Mouse (Mus musculus): ENCODE measurements around the gene Mindy3. TPM values are rescaled to one million over a fixed set of nuclear protein-coding genes. Genes with fewer than 3 reads are reported as not detected.

The Mindy3 gene
- polyA plus RNA-seq, 1 experiment from 2014 or later = 50.7 TPM

- Histone ChIP-seq H3K9ac (ENCODE audit: low read depth, low read length) (no peak overlapping the region), H3K4me1 (ENCODE audit: control insufficient read depth, insufficient read depth, low read length) (peaks cover 18% of the 10 kb centered on the region), H3K4me3 (ENCODE audit: low read depth, low read length) (no peak overlapping the region), H3K36me3 (ENCODE audit: control insufficient read depth, insufficient read depth, low read length) (no peaks in the 10 kb centered on the region), H3K9me3 (replicated peaks; ENCODE audit: control insufficient read depth, low read length, poor library complexity, severe bottlenecking) (no peaks in the 10 kb centered on the region), H3K4me2 (ENCODE audit: low read length) (no peak overlapping the region), H3K27ac (ENCODE audit: low read length) (no peak overlapping the region), H3K27me3 (ENCODE audit: control insufficient read depth, insufficient read depth, low read depth, low read length) (no peaks in the 10 kb centered on the region)
- no peak for ATAC-seq
- WGBS = 81% methylated on average over 2 of the region's 2 CpGs
Measured at GRCm38 (mm10) chr2:12325868-12326267, 93.4 kb downstream of the Mindy3 start.

GRCm38 (mm10) chr2:12325417-12325816, 93.9 kb downstream of the Mindy3 start:
- Histone ChIP-seq H3K27ac (ENCODE audit: low read length) (no peak overlapping the region), H3K4me3 (ENCODE audit: low read depth, low read length) (no peak overlapping the region), H3K4me2 (ENCODE audit: low read length) (no peak overlapping the region), H3K9me3 (replicated peaks; ENCODE audit: control insufficient read depth, low read length, poor library complexity, severe bottlenecking) (no peaks in the 10 kb centered on the region), H3K9ac (ENCODE audit: low read depth, low read length) (no peak overlapping the region), H3K27me3 (ENCODE audit: control insufficient read depth, insufficient read depth, low read depth, low read length) (no peaks in the 10 kb centered on the region), H3K36me3 (ENCODE audit: control insufficient read depth, insufficient read depth, low read length) (no peaks in the 10 kb centered on the region), H3K4me1 (ENCODE audit: control insufficient read depth, insufficient read depth, low read length) (peaks cover 18% of the 10 kb centered on the region)
- no peak for ATAC-seq
- WGBS = 86% methylated on average over 6 of the region's 6 CpGs

DNA sequence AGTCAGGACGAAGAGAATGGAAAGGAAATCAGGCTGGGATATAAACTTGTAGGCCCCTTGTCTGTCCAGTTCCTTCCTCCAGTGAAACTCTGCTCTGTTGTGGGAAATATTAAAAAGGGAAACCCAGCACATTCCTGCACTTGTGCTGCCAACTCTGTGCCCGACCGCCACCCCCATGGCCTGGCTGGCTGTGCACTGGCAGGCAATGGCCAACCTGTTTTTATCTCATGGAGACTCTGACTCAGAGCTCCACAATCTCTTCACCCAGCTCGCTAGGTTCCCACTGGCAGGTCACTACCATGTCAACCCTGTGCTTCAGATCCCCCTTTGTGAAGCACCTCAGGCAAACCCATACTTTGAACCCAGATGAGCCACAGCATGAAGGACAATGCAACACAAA, 98.4 kb downstream of the Mindy3 start:
- Histone ChIP-seq H3K4me1 (ENCODE audit: control insufficient read depth, insufficient read depth, low read length) (no peaks in the 10 kb centered on the region), H3K9ac (ENCODE audit: low read depth, low read length) (no peak overlapping the region), H3K4me2 (ENCODE audit: low read length) (no peak overlapping the region), H3K27ac (ENCODE audit: low read length) (no peak overlapping the region), H3K27me3 (ENCODE audit: control insufficient read depth, insufficient read depth, low read depth, low read length) (no peaks in the 10 kb centered on the region), H3K4me3 (ENCODE audit: low read depth, low read length) (no peak overlapping the region), H3K9me3 (replicated peaks; ENCODE audit: control insufficient read depth, low read length, poor library complexity, severe bottlenecking) (no peaks in the 10 kb centered on the region), H3K36me3 (ENCODE audit: control insufficient read depth, insufficient read depth, low read length) (no peaks in the 10 kb centered on the region)
- ATAC-seq = no peak
- WGBS = 95% methylated on average over 4 of the region's 4 CpGs

DNA sequence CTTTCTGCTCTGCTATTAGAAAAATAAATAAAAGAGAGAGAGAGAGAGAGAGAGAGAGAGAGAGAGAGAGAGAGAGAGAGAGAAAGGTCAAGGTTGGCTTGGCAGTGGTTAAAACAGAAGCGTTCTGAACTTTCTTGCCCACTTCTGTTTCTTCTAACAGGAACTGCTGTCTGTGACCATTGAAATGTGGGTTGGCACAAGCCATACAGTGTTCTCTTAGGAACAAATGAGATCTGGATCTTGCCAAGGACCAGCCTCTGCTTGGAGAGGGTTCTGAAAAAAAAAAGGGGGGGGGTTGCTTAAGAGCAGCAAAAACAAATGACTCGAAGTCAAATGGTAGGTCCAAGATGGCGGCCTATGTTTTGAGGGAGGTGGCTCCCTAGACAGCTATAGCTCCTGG, 100.6 kb downstream of the Mindy3 start:
- 97% methylated on average over 3 of the region's 3 CpGs for WGBS
- ATAC-seq = no peak
- H3K27ac ChIP-seq (ENCODE audit: low read length) = no peak overlapping the region

GRCm38 (mm10) chr2:12318036-12318435, 101.2 kb downstream of the Mindy3 start:
- H3K9me3 ChIP-seq (replicated peaks; ENCODE audit: control insufficient read depth, low read length, poor library complexity, severe bottlenecking) = no peaks in the 10 kb centered on the region
- H3K9ac ChIP-seq (ENCODE audit: low read depth, low read length) = no peak overlapping the region
- no peak overlapping the region for H3K27ac ChIP-seq (ENCODE audit: low read length)
- no peaks in the 10 kb centered on the region for H3K27me3 ChIP-seq (ENCODE audit: control insufficient read depth, insufficient read depth, low read depth, low read length)
- H3K36me3 ChIP-seq (ENCODE audit: control insufficient read depth, insufficient read depth, low read length) = no peaks in the 10 kb centered on the region
- no peak overlapping the region for H3K4me3 ChIP-seq (ENCODE audit: low read depth, low read length)
- no peak overlapping the region for H3K4me2 ChIP-seq (ENCODE audit: low read length)
- ATAC-seq = no peak
- no peaks in the 10 kb centered on the region for H3K4me1 ChIP-seq (ENCODE audit: control insufficient read depth, insufficient read depth, low read length)
- WGBS = 88% methylated on average over 4 of the region's 4 CpGs

More for the DNA sequence above, 100.6 kb downstream of the Mindy3 start:
- Histone ChIP-seq H3K36me3 (ENCODE audit: control insufficient read depth, insufficient read depth, low read length) (no peaks in the 10 kb centered on the region), H3K27me3 (ENCODE audit: control insufficient read depth, insufficient read depth, low read depth, low read length) (no peaks in the 10 kb centered on the region), H3K4me3 (ENCODE audit: low read depth, low read length) (no peak overlapping the region), H3K4me2 (ENCODE audit: low read length) (no peak overlapping the region), H3K4me1 (ENCODE audit: control insufficient read depth, insufficient read depth, low read length) (no peaks in the 10 kb centered on the region), H3K9ac (ENCODE audit: low read depth, low read length) (no peak overlapping the region), H3K9me3 (replicated peaks; ENCODE audit: control insufficient read depth, low read length, poor library complexity, severe bottlenecking) (no peaks in the 10 kb centered on the region)

GRCm38 (mm10) chr2:12317343-12317742, 101.9 kb downstream of the Mindy3 start:
- Histone ChIP-seq H3K27me3 (ENCODE audit: control insufficient read depth, insufficient read depth, low read depth, low read length) (no peaks in the 10 kb centered on the region), H3K9me3 (replicated peaks; ENCODE audit: control insufficient read depth, low read length, poor library complexity, severe bottlenecking) (no peaks in the 10 kb centered on the region), H3K4me3 (ENCODE audit: low read depth, low read length) (no peak overlapping the region), H3K9ac (ENCODE audit: low read depth, low read length) (no peak overlapping the region), H3K27ac (ENCODE audit: low read length) (no peak overlapping the region), H3K4me2 (ENCODE audit: low read length) (no peak overlapping the region), H3K36me3 (ENCODE audit: control insufficient read depth, insufficient read depth, low read length) (no peaks in the 10 kb centered on the region), H3K4me1 (ENCODE audit: control insufficient read depth, insufficient read depth, low read length) (no peaks in the 10 kb centered on the region)
- 85% methylated on average over 5 of the region's 5 CpGs for WGBS
- ATAC-seq = no peak

DNA sequence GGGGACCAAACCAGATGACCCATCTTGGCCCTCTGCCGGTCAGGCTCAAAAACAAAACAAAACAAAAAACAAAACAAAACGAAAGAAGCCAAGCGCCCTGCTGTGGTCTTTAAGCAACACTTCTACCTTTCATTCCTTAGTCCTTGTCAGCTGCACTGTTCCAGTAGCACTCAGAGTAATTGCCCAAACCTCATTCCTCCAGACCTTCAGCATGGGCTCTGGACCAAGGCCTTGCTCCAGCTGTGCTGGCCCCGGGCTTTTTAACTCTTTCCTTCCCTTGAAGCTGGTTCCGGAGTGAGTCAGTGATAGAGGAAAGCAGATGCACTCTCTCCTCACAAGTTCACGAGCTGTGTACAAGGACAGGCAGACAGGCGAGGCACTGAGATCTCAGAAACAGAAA, 102.9 kb downstream of the Mindy3 start:
- no peak overlapping the region for H3K27ac ChIP-seq (ENCODE audit: low read length)
- H3K4me2 ChIP-seq (ENCODE audit: low read length) = no peak overlapping the region
- no peaks in the 10 kb centered on the region for H3K36me3 ChIP-seq (ENCODE audit: control insufficient read depth, insufficient read depth, low read length)
- no peaks in the 10 kb centered on the region for H3K9me3 ChIP-seq (replicated peaks; ENCODE audit: control insufficient read depth, low read length, poor library complexity, severe bottlenecking)
- H3K4me1 ChIP-seq (ENCODE audit: control insufficient read depth, insufficient read depth, low read length) = no peaks in the 10 kb centered on the region
- ATAC-seq = no peak
- 33% methylated on average over 7 of the region's 7 CpGs for WGBS
- H3K4me3 ChIP-seq (ENCODE audit: low read depth, low read length) = no peak overlapping the region
- no peak overlapping the region for H3K9ac ChIP-seq (ENCODE audit: low read depth, low read length)
- H3K27me3 ChIP-seq (ENCODE audit: control insufficient read depth, insufficient read depth, low read depth, low read length) = no peaks in the 10 kb centered on the region

GRCm38 (mm10) chr2:12314028-12314427, 105.2 kb downstream of the Mindy3 start:
- WGBS = 80% methylated on average over 6 of the region's 6 CpGs
- H3K27ac ChIP-seq (ENCODE audit: low read length) = no peak overlapping the region
- H3K4me2 ChIP-seq (ENCODE audit: low read length) = no peak overlapping the region
- no peaks in the 10 kb centered on the region for H3K9me3 ChIP-seq (replicated peaks; ENCODE audit: control insufficient read depth, low read length, poor library complexity, severe bottlenecking)
- H3K27me3 ChIP-seq (ENCODE audit: control insufficient read depth, insufficient read depth, low read depth, low read length) = no peaks in the 10 kb centered on the region
- H3K4me3 ChIP-seq (ENCODE audit: low read depth, low read length) = no peak overlapping the region
- H3K36me3 ChIP-seq (ENCODE audit: control insufficient read depth, insufficient read depth, low read length) = no peaks in the 10 kb centered on the region
- H3K4me1 ChIP-seq (ENCODE audit: control insufficient read depth, insufficient read depth, low read length) = no peaks in the 10 kb centered on the region
- no peak for ATAC-seq
- no peak overlapping the region for H3K9ac ChIP-seq (ENCODE audit: low read depth, low read length)

GRCm38 (mm10) chr2:12308466-12308865, 110.8 kb downstream of the Mindy3 start:
- no peak overlapping the region for H3K9ac ChIP-seq (ENCODE audit: low read depth, low read length)
- no peak overlapping the region for H3K4me2 ChIP-seq (ENCODE audit: low read length)
- H3K4me1 ChIP-seq (ENCODE audit: control insufficient read depth, insufficient read depth, low read length) = no peaks in the 10 kb centered on the region
- no peaks in the 10 kb centered on the region for H3K36me3 ChIP-seq (ENCODE audit: control insufficient read depth, insufficient read depth, low read length)
- no peak for ATAC-seq
- H3K27me3 ChIP-seq (ENCODE audit: control insufficient read depth, insufficient read depth, low read depth, low read length) = no peaks in the 10 kb centered on the region
- no peak overlapping the region for H3K4me3 ChIP-seq (ENCODE audit: low read depth, low read length)
- no peaks in the 10 kb centered on the region for H3K9me3 ChIP-seq (replicated peaks; ENCODE audit: control insufficient read depth, low read length, poor library complexity, severe bottlenecking)
- no peak overlapping the region for H3K27ac ChIP-seq (ENCODE audit: low read length)

DNA sequence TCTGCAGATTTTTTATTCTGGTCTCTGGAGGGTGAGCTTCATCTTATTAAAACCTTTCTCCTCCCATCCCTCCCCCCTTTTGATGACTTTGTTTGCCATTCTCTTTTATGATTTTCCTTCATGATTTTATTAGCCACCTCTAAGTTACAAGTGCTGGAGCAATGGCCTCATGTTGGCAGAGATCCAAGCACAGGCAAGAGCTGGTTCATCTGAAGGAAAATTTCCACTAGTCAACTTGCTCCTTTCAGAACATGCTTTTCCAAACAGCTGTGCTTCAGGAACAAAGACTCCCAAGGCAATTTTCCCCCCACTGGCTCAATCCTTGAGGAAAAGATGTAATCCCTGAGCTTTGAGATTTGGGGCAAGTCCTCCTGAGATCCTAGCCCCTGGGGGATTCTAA, 112.0 kb downstream of the Mindy3 start:
- H3K27ac ChIP-seq (ENCODE audit: low read length) = no peak overlapping the region
- no peaks in the 10 kb centered on the region for H3K4me1 ChIP-seq (ENCODE audit: control insufficient read depth, insufficient read depth, low read length)
- H3K36me3 ChIP-seq (ENCODE audit: control insufficient read depth, insufficient read depth, low read length) = no peaks in the 10 kb centered on the region
- H3K4me3 ChIP-seq (ENCODE audit: low read depth, low read length) = no peak overlapping the region
- ATAC-seq = no peak
- H3K9me3 ChIP-seq (replicated peaks; ENCODE audit: control insufficient read depth, low read length, poor library complexity, severe bottlenecking) = no peaks in the 10 kb centered on the region
- H3K9ac ChIP-seq (ENCODE audit: low read depth, low read length) = no peak overlapping the region
- H3K27me3 ChIP-seq (ENCODE audit: control insufficient read depth, insufficient read depth, low read depth, low read length) = no peaks in the 10 kb centered on the region
- H3K4me2 ChIP-seq (ENCODE audit: low read length) = no peak overlapping the region
